In the genomic region with DNA sequence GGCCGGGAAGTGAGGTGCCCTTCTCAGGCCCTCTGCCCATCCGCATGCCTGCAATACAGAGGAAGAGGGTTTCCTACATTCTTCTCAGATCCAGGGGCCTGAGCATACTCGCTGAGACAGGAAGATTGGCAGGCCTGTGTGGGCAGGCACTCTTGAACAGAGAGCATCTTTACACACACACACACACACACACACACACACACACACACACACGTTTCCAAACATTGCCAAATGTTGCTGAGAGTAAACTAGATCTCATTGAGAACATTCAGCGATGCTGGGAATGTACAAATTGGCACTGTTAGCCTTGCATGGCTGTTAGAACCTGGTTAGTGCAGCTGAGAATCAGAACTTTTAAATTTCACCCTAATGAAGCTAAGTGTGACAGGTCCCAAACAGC, we compare ENCODE assay signal across 22 mouse cellular contexts. TPM values are rescaled to one million over a fixed set of nuclear protein-coding genes. Genes with fewer than 3 reads are reported as not detected.
DNase-seq lines count a peak whose midpoint lies in the region; ATAC-seq lines count a peak whose summit lies in the region.
"Had no signal": no experiment of that assay in that cellular context is flagged by ENCODE, and none has a peak within 500 bp of the region (broad histone marks: within the 10 kb centered on the region; RNA-seq: fewer than 3 reads in every experiment).

No protein-coding gene starts in this region.

- H3K9me3 ChIP-seq in heart, embryonic 11.5 days (replicated peaks; ENCODE audit: control insufficient read depth, low read length) = no peaks in the 10 kb centered on the region
- no peaks in the 10 kb centered on the region for H3K9me3 ChIP-seq in liver, embryonic 12.5 days (replicated peaks)
- H3K9me3 ChIP-seq in liver, embryonic 16.5 days (replicated peaks; ENCODE audit: control insufficient read depth, low read length) = no peaks in the 10 kb centered on the region
- H3K9me3 ChIP-seq in forebrain, embryonic 15.5 days = no peaks in the 10 kb centered on the region
- H3K9me3 ChIP-seq: embryonic facial prominence, embryonic 10.5 days; heart, embryonic 12.5 days; hindbrain, embryonic 15.5 days had no signal

- no peak for DNase-seq in heart, postnatal 36 days
- DNase-seq in left cerebral cortex, postnatal 14 days (ENCODE audit: low spot score in 2 of 2) = peak; percentile 20 to 40
- DNase-seq in left cerebral cortex, adult 18-20 months (ENCODE audit: low spot score in 2 of 2) = no peak
- DNase-seq in adrenal gland, postnatal 4 days (ENCODE audit: low spot score in 2 of 2) = no peak
- DNase-seq: adrenal gland, postnatal 10 days; cerebellum, adult 2 months; cerebellum, postnatal 10 days; gastrocnemius, postnatal 10 days; heart, adult 2 months had no signal

- H3K36me3 ChIP-seq in heart, embryonic 11.5 days (ENCODE audit: control insufficient read depth, insufficient read depth, low read length) = 0 out of 2 replicates have a peak, but pooled peaks cover 3% of the 10 kb centered on the region
- peaks cover 53% of the 10 kb centered on the region for H3K36me3 ChIP-seq in liver, embryonic 12.5 days
- H3K36me3 ChIP-seq in liver, embryonic 16.5 days (ENCODE audit: control insufficient read depth, insufficient read depth) = peaks cover 16% of the 10 kb centered on the region
- peaks cover 44% of the 10 kb centered on the region for H3K36me3 ChIP-seq in forebrain, embryonic 15.5 days

- intact Hi-C loops in heart, postnatal 36 days (cut with DNase I) = no loop called here
- intact Hi-C loops in left cerebral cortex, postnatal 14 days (cut with DNase I) = no loop called here

- 76% methylated on average over 5 of the region's 5 CpGs for WGBS in heart, embryonic 11.5 days (ENCODE audit: insufficient replicate concordance)
- WGBS in liver, embryonic 12.5 days (ENCODE audit: insufficient replicate concordance) = 76% methylated on average over 5 of the region's 5 CpGs
- 76% methylated on average over 5 of the region's 5 CpGs for WGBS in liver, embryonic 16.5 days (ENCODE audit: insufficient replicate concordance)
- 78% methylated on average over 5 of the region's 5 CpGs for WGBS in forebrain, embryonic 15.5 days

- peak overlapping the region; percentile 7; the same call in 1 of the 2 replicates for H3K4me2 ChIP-seq in heart, embryonic 11.5 days
- H3K4me2 ChIP-seq in liver, embryonic 12.5 days = peak overlapping the region; percentile 72
- H3K4me2 ChIP-seq in liver, embryonic 16.5 days (ENCODE audit: low read depth, low read length) = peak overlapping the region; percentile 48
- H3K4me2 ChIP-seq in forebrain, embryonic 15.5 days (replicated peaks) = no peak overlapping the region
- H3K4me2 ChIP-seq: heart, embryonic 12.5 days; hindbrain, embryonic 15.5 days had no signal

- H3K4me3 ChIP-seq in heart, embryonic 11.5 days (ENCODE audit: low read depth, low read length) = no peak overlapping the region
- H3K4me3 ChIP-seq in liver, embryonic 12.5 days = peak overlapping the region; percentile 69
- H3K4me3 ChIP-seq in liver, embryonic 16.5 days (ENCODE audit: low read depth, low read length) = peak overlapping the region; percentile 71
- H3K4me3 ChIP-seq in forebrain, embryonic 15.5 days = no peak overlapping the region
- H3K4me3 ChIP-seq: embryonic facial prominence, embryonic 10.5 days; heart, adult 2 months; heart, embryonic 12.5 days; hindbrain, embryonic 15.5 days had no signal

- no peaks in the 10 kb centered on the region for H3K27me3 ChIP-seq in heart, embryonic 11.5 days (ENCODE audit: control insufficient read depth, insufficient read depth, low read length)
- H3K27me3 ChIP-seq in liver, embryonic 12.5 days (replicated peaks) = no peaks in the 10 kb centered on the region
- H3K27me3 ChIP-seq in liver, embryonic 16.5 days (ENCODE audit: control insufficient read depth, insufficient read depth, low read depth, low read length) = no peaks in the 10 kb centered on the region
- no peaks in the 10 kb centered on the region for H3K27me3 ChIP-seq in forebrain, embryonic 15.5 days
- H3K27me3 ChIP-seq: heart, embryonic 12.5 days; hindbrain, embryonic 15.5 days had no signal

- no peaks in the 10 kb centered on the region for H3K4me1 ChIP-seq in heart, embryonic 11.5 days (ENCODE audit: control insufficient read depth, insufficient read depth, low read length)
- H3K4me1 ChIP-seq in liver, embryonic 12.5 days = peaks cover 65% of the 10 kb centered on the region
- H3K4me1 ChIP-seq in liver, embryonic 16.5 days (ENCODE audit: control insufficient read depth, low read depth, low read length) = peaks cover 33% of the 10 kb centered on the region
- H3K4me1 ChIP-seq in forebrain, embryonic 15.5 days = no peaks in the 10 kb centered on the region
- H3K4me1 ChIP-seq: embryonic facial prominence, embryonic 10.5 days; heart, embryonic 12.5 days; hindbrain, embryonic 15.5 days had no signal

- no peak overlapping the region for H3K9ac ChIP-seq in heart, embryonic 11.5 days (ENCODE audit: low read depth, low read length)
- peak overlapping the region; percentile 86 for H3K9ac ChIP-seq in liver, embryonic 12.5 days
- H3K9ac ChIP-seq in liver, embryonic 16.5 days (ENCODE audit: low read depth, low read length) = peak overlapping the region; percentile 76
- no peak overlapping the region for H3K9ac ChIP-seq in forebrain, embryonic 15.5 days (replicated peaks)
- H3K9ac ChIP-seq: heart, embryonic 12.5 days; hindbrain, embryonic 15.5 days had no signal

- no peak overlapping the region for H3K27ac ChIP-seq in heart, embryonic 11.5 days (ENCODE audit: low read depth, low read length)
- peak overlapping the region; percentile 100 for H3K27ac ChIP-seq in liver, embryonic 12.5 days
- peak overlapping the region; percentile 36 for H3K27ac ChIP-seq in liver, embryonic 16.5 days (ENCODE audit: low read length)
- no peak overlapping the region for H3K27ac ChIP-seq in forebrain, embryonic 15.5 days (replicated peaks)
- H3K27ac ChIP-seq: embryonic facial prominence, embryonic 10.5 days; heart, adult 2 months; hindbrain, embryonic 15.5 days had no signal

- no peak for ATAC-seq in heart, embryonic 11.5 days (replicated peaks; ENCODE audit: insufficient number of reproducible peaks, low FRiP score, low TSS enrichment)
- no peak for ATAC-seq in liver, embryonic 12.5 days
- ATAC-seq in liver, embryonic 16.5 days (ENCODE audit: low read depth) = no peak
- no peak for ATAC-seq in forebrain, embryonic 15.5 days (replicated peaks)
- ATAC-seq: forebrain, embryonic 16.5 days had no signal

RNA-seq across cellular contexts. Expression of a gene that starts 17.3 kb away (rescaled TPM):
- polyA plus RNA-seq in heart, embryonic 11.5 days (2014; fragmentation: Nextera tagmentation; extraction: Ambion mirVana) = 0.72 TPM in 1 of 2 replicates, not detected in the other
- total RNA-seq in heart, postnatal 36 days (2021) = not detected
- not detected for total RNA-seq in left cerebral cortex, postnatal 14 days (2021)
- total RNA-seq in left cerebral cortex, adult 18-20 months (2021) = not detected
- 0.45 TPM in 1 of 2 replicates, not detected in the other for polyA plus RNA-seq in liver, embryonic 12.5 days (2016; fragmentation: Nextera tagmentation; extraction: Ambion mirVana)
- 0.19 and 0.20 TPM in 2 replicates for polyA plus RNA-seq in liver, embryonic 16.5 days (2015; fragmentation: Nextera tagmentation; extraction: Ambion mirVana)
- polyA plus RNA-seq in forebrain, embryonic 15.5 days (2015; fragmentation: Nextera tagmentation; extraction: Ambion mirVana) = 0.45 and 0.89 TPM in 2 replicates
- 1 to 10 TPM in 1 of 2 experiments, under 1 TPM in 1; 0.71 to 1.3 TPM for total RNA-seq in adrenal gland, postnatal 4 days (2021)
- total RNA-seq: adrenal gland, postnatal 10 days; gastrocnemius, postnatal 10 days; heart, adult 2 months; heart, postnatal 25 days; MEL had no signal
- polyA plus RNA-seq: cerebellum, adult 2 months; embryonic facial prominence, embryonic 10.5 days; embryonic facial prominence, embryonic 14.5 days; forebrain, embryonic 11.5 days; forebrain, embryonic 16.5 days; heart, embryonic 16.5 days had no signal

RNA-seq across cellular contexts. Expression of a gene that starts 17.4 kb away (rescaled TPM):
- 0.77 and 0.93 TPM in 2 replicates for polyA plus RNA-seq in heart, embryonic 11.5 days (2014; fragmentation: Nextera tagmentation; extraction: Ambion mirVana)
- total RNA-seq in heart, postnatal 36 days (2021) = 1 to 10 TPM; 3.0 to 3.4 TPM
- 10 to 100 TPM; 13.3 to 14.2 TPM for total RNA-seq in left cerebral cortex, postnatal 14 days (2021)
- total RNA-seq in left cerebral cortex, adult 18-20 months (2021) = 10 to 100 TPM; 11.0 to 11.4 TPM
- polyA plus RNA-seq in liver, embryonic 12.5 days (2016; fragmentation: Nextera tagmentation; extraction: Ambion mirVana) = 2.2 TPM in 2 replicates
- polyA plus RNA-seq in liver, embryonic 16.5 days (2015; fragmentation: Nextera tagmentation; extraction: Ambion mirVana) = 1.7 and 2.3 TPM in 2 replicates
- polyA plus RNA-seq in forebrain, embryonic 15.5 days (2015; fragmentation: Nextera tagmentation; extraction: Ambion mirVana) = 2.7 and 3.6 TPM in 2 replicates
- 1 to 10 TPM; 3.3 to 3.6 TPM for total RNA-seq in adrenal gland, postnatal 4 days (2021)

RNA-seq across cellular contexts. Expression of a gene that starts 21.0 kb away (rescaled TPM):
- 10.1 and 12.5 TPM in 2 replicates for polyA plus RNA-seq in heart, embryonic 11.5 days (2014; fragmentation: Nextera tagmentation; extraction: Ambion mirVana)
- 100 to 1,000 TPM; 113 to 124 TPM for total RNA-seq in heart, postnatal 36 days (2021)
- 100 to 1,000 TPM; 207 to 208 TPM for total RNA-seq in left cerebral cortex, postnatal 14 days (2021)
- total RNA-seq in left cerebral cortex, adult 18-20 months (2021) = 100 to 1,000 TPM; 222 to 229 TPM
- polyA plus RNA-seq in liver, embryonic 12.5 days (2016; fragmentation: Nextera tagmentation; extraction: Ambion mirVana) = 17.6 and 18.2 TPM in 2 replicates
- 9.9 and 10.3 TPM in 2 replicates for polyA plus RNA-seq in liver, embryonic 16.5 days (2015; fragmentation: Nextera tagmentation; extraction: Ambion mirVana)
- polyA plus RNA-seq in forebrain, embryonic 15.5 days (2015; fragmentation: Nextera tagmentation; extraction: Ambion mirVana) = 23.9 and 25.0 TPM in 2 replicates
- 100 to 1,000 TPM; 214 to 228 TPM for total RNA-seq in adrenal gland, postnatal 4 days (2021)

RNA-seq across cellular contexts. Expression of a gene that starts 27.0 kb away (rescaled TPM):
- polyA plus RNA-seq in heart, embryonic 11.5 days (2014; fragmentation: Nextera tagmentation; extraction: Ambion mirVana) = 21.4 and 23.5 TPM in 2 replicates
- 10 to 100 TPM; 27.8 to 28.3 TPM for total RNA-seq in heart, postnatal 36 days (2021)
- 10 to 100 TPM; 16.1 to 16.8 TPM for total RNA-seq in left cerebral cortex, postnatal 14 days (2021)
- 10 to 100 TPM in 1 of 2 experiments, 1 to 10 TPM in 1; 9.5 to 12.3 TPM for total RNA-seq in left cerebral cortex, adult 18-20 months (2021)
- 24.5 and 26.1 TPM in 2 replicates for polyA plus RNA-seq in liver, embryonic 12.5 days (2016; fragmentation: Nextera tagmentation; extraction: Ambion mirVana)
- 43.0 and 44.9 TPM in 2 replicates for polyA plus RNA-seq in liver, embryonic 16.5 days (2015; fragmentation: Nextera tagmentation; extraction: Ambion mirVana)
- polyA plus RNA-seq in forebrain, embryonic 15.5 days (2015; fragmentation: Nextera tagmentation; extraction: Ambion mirVana) = 13.4 and 14.1 TPM in 2 replicates
- total RNA-seq in adrenal gland, postnatal 4 days (2021) = 10 to 100 TPM; 29.8 to 34.2 TPM

Comparison
In these comparisons a context has a peak if more than half of its experiments do, and no peak if none do; other contexts are left out.
1. DNase-seq: peak in left cerebral cortex, postnatal 14 days (2 of 2); none in heart, postnatal 36 days (0 of 2), left cerebral cortex, adult 18-20 months (0 of 2) and adrenal gland, postnatal 4 days (0 of 2).
2. H3K27ac ChIP-seq: peak in liver, embryonic 12.5 days (single experiment) and liver, embryonic 16.5 days (single experiment); none in heart, embryonic 11.5 days (single experiment) and forebrain, embryonic 15.5 days (single experiment).
3. H3K4me3 ChIP-seq: peak in liver, embryonic 12.5 days (single experiment) and liver, embryonic 16.5 days (single experiment); none in heart, embryonic 11.5 days (single experiment) and forebrain, embryonic 15.5 days (single experiment).
4. H3K9ac ChIP-seq: peak in liver, embryonic 12.5 days (single experiment) and liver, embryonic 16.5 days (single experiment); none in heart, embryonic 11.5 days (single experiment) and forebrain, embryonic 15.5 days (single experiment).